Mouse (Mus musculus) v-Abl transformed pro-B cells (cell line): ENCODE measurements at regions not wholly inside any gene's neighbourhood (a gene's known extent, or its start where the extent isn't known, plus 50 kb on each side); places are given as distances from the start of the nearest gene placed in this dataset.

Experiments used
- in situ Hi-C, 2 experiments: fragments of 400-800 bp; cut with MboI; formaldehyde crosslinking; loops; one replicate each; pipeline ENCODE4 v1.15.1; 2025; ENCODE audit not compliant: unreplicated experiment in 2 of 2

- in situ Hi-C loops: no loop called here
These were observed 54.6 kb downstream of the Mex3b start for GRCm38 (mm10) chr7:82921722-82922121.

DNA sequence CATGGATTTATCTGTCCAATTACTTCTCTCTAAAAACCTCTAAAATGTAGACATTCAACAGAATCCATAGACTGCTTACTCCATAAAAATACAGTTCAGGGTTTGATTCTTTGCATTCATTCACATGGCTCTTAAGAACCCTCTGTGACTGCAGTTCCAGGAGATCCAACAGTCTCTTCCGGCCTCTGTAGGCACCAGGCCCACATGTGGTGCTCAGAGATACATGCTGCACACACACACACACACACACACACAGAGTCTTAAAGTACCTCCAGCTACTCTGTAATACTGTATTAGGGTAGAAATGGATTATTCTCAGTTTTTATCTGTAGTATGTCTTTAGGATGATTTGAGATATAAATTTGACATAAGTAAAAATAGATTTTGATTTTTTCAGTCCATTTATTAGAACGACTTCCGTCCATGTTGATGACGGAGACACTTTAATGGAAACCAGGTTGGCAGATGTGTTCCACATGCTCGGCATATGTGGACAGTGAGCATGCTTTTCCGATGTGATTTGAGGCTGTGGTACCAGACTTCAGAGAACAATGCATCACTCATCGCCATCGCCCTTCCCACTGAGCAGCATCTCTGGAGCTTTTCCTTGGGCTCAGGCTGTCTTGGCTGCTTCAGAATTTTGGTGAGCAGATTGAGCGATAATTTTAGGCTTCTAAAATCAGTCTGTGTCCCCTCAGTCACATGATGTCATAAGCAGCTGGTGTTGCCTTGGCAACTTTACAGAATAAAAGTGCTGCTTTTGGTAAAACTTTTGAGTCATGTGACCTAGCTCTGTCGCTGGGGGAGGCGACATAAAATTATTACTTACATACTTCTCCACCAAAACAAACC lies 56.3 kb downstream of the Mex3b start:
- in situ Hi-C loops: no loop called here

GRCm38 (mm10) chr7:82924092-82924491 lies 57.0 kb downstream of the Mex3b start:
- in situ Hi-C loops: no loop called here

- in situ Hi-C loops: no loop called here
These were observed 71.2 kb downstream of the Mex3b start for GRCm38 (mm10) chr7:82938311-82938710.

DNA sequence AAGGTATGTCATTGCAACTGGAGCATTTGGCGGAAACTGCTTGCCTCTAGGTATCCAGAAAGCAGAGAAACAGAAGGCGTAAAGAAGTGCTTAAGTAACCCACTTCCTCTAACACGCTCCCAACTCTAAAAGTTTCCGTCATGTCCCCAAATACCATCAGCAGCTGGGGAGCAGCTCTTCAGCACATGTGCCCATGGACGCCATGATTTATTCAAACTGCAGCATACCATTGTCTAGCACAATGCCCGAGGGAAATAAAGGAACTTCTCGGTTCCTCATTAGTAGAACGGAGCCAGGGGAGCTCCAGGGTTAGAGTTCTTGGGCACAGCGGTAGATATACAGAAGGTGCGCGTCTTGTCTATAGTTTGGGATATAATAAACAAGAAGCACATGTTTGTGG lies 72.4 kb downstream of the Mex3b start:
- in situ Hi-C loops: no loop called here

DNA sequence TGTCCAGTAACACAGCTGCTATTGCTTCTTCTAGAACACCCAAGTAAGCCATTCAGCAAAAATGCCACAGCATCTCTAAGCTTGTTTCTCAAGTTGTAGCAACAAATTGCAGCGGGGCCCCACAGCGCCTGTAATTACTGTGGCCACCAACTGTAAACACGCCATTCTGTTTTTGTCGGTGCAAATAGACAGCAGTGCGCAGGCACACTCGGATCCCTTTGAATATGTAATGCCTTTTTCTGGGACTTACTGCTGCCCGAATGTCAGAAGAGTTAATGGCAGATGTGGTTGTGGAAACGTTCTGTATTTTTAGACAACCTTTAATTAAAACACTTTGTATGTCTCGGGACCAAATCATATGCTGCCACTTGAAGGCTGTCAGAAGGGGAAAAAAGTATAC lies 76.2 kb downstream of the Mex3b start:
- in situ Hi-C loops: no loop called here

DNA sequence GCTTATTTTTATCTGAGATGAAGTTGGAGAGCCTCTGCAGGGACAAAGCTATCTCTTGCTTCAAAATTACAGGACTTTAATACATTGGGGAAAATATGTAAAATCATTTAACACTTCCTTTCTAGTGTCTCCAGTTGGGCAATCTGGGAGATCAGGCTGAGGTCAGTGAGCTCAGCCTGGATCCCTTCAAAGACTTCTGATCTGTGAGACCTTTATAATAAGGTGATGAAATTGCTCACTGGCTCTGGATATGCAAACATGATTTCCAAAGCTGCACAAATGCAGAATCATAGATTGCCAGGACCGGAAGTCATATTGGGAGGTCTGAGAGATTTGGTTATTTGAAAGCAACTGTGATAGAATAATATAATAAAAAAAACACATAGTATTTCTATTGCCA lies 76.7 kb downstream of the Mex3b start:
- in situ Hi-C loops: no loop called here

GRCm38 (mm10) chr7:82949372-82949771 lies 82.2 kb downstream of the Mex3b start:
- in situ Hi-C loops: no loop called here

- in situ Hi-C loops: no loop called here
These were observed 90.3 kb downstream of the Mex3b start for GRCm38 (mm10) chr7:82957208-82957977.

DNA sequence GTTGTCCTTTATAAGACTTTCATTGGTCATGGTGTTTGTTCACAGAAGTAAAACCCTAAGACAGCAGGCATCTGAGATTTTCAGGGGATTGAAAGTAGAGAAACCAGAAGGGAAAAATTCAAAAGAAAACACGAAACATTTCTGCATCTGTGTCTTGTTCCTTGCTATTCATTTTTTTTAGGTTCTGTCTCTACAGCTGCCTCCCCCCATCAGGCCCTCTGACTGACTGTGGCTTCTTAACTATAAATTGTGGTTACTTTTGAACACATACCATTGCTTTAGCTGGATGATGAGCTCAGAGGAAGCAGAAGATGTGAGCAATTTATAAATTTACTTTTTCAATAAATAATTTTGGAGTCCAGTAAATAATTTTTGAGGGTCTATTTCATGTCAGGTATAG lies 103.5 kb downstream of the Mex3b start:
- in situ Hi-C loops: no loop called here

DNA sequence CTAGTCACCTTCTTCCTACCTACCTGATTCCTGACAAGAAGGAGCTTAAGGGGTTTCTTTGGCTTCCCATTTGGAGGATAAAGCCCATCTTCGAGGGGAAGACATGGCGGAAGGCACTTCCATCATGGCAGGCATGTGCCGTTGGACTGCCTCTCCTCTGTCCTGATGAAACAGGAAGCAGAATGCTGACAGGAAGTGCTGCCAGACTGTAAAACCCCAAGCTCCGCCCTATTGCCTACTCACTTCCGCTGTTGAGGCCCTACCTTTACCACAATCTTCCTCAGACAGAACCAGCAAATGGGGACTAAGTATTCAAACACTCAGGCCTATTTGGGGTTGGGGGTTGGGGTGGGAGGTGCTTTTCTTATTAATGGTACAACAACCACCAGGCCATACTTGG lies 104.1 kb downstream of the Mex3b start:
- in situ Hi-C loops: no loop called here

- in situ Hi-C loops: no loop called here
These were observed 105.3 kb downstream of the Mex3b start for GRCm38 (mm10) chr7:82972214-82973006.

GRCm38 (mm10) chr7:82990708-82991107 lies 123.6 kb downstream of the Mex3b start:
- in situ Hi-C loops: no loop called here

- in situ Hi-C loops: no loop called here
These were observed 126.0 kb downstream of the Mex3b start for GRCm38 (mm10) chr7:82993136-82993535.

DNA sequence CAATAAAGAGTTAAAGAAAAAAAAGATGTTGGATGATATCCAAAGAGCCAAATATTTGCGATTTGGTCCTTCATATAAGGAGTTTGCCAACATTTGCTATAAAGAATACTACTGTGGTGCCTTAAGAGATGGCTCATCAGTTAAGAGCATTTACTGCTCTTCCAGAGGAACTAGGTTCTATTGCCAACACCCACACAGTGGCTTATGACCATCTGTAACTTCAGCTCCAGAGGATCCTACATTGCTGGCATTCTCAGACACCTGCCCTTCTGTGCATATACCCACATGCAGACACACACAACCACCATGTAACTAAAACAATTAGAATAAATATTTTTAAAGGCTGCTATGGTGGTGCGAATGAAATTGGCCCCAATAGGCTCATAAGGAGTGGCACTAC lies 131.7 kb downstream of the Mex3b start:
- in situ Hi-C loops: no loop called here

- in situ Hi-C loops: no loop called here
These were observed 140.4 kb downstream of the Mex3b start for GRCm38 (mm10) chr7:83007540-83007939.

DNA sequence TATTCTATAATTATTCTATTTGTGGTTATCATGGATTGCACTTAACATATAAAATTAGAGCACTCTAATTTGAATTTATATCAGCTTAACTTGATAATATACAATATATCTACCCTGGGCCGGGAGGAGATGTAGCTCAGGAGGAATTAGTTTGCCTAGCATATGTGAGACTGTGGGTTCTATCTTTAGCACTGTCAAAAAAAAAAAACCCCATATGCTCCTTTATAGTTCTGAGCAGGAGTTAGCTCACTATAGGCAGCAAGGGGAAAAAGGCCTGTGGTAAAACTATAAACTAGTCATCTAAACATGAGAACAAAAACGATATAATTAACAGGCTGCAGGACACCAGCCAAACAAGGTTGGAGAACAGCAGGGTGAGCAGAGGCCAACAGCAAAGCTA lies 145.0 kb downstream of the Mex3b start:
- in situ Hi-C loops: no loop called here

DNA sequence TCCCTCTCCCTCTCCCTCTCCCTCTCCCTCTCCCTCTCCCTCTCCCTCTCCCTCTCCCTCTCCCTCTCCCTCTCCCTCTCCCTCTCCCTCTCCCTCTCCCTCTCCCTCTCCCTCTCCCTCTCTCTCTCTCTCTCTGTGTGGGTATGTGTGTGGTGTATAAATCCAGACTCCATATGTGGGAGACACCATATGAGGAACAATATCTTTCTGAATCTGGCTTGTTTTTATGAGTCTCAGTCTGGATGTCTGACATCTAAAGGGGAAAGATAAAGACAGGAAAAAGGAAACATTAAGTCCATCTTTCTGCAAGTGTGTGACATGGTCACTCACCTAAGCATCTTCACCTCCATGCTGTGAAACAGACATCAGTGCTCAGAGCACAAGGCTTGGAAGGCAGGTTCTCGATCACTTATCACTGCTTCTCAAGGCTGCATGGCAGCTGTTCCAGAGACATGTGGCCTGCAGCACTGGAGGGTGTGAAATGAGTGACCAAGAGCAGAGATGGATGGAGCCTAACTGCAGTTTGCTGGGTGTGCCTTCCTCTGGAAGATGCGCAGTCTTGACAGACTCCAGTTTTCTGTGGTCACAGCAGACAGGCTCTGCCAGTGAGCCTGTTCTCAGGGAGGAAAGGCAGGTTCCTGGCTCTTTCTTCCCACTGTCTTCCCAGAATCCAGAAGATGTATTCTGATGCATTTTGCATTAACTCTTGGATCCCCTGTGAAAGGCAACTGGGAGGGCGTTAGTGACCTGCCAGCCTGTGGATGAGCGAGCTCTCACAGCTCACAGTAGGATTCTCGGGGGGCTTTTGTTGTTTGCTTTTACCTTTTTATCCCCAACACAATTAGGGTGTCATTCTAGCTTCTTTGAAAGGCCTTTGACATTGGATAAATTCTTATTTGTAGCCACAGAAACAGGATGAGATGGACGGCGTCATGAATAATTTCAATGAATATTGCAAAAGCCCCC lies 147.9 kb downstream of the Mex3b start:
- in situ Hi-C loops: no loop called here

- in situ Hi-C loops: no loop called here
These were observed 148.6 kb downstream of the Mex3b start for GRCm38 (mm10) chr7:83015756-83016155.

DNA sequence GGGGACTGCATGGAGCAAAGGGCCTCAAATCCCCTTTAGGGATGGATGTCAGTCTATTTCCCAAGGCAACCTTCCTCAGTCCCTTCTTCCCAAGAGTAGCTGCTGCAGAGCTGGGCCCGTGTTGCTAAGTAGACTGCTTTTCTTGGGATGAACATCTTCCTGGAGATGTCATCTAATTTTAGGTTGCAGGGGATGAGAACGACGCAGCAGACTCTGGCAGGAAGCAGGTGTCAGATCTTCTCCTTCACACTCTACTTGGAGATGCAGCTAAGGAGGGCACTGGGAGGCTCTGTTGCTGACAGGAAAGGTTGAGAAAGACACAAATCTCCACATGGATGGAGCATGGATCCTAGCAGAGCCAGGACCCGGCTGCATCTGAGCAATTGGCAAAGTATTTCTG lies 149.4 kb downstream of the Mex3b start:
- in situ Hi-C loops: no loop called here
